In the genomic region with DNA sequence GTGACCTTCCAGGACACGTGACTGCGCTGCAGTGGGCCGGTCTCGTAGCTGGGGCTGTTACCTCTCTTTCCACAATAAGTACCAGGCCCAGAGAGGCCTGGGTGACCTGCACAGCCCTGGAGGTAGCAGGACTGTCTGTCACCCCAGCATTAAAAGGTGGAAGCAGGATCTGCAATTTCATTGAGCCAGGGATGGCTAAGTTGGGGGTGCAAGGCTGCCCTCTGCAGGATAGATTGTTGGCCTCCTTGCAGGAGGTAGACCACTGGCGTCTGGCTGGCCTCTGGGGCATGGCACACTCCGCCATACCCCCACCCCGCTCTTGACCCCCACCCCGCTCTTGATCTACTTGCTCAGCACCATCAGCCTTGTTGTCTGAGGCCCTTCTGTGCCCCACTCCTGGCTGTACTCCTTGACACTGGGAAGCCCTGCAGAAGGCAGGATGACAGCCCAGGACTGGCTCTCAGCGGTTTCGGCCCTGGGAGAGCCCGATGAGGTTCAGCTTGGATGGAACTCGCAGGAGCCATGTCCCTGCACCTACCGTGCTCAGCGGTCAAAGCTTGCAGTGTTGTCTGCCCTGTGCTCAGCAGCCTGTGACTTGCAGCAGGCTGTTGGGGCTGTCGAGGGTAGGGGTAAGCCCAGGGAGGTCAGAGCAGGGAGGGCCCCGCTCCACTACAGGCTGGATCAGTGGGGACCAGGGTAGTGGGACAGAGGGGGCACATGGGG, we compare ENCODE assay signal across 1 mouse cellular context.
TF ChIP-seq lines count a peak whose summit lies in the region.

No protein-coding gene starts in this region.

TF ChIP-seq in ES-E14, 5 proteins besides CTCF, POLR2A, EP300 and RAD21:
- TF ChIP-seq MAFK (IDR thresholded peaks at IDR 0.05; ENCODE audit: insufficient read depth, low read depth, low read length) (no peak), CHD2 (IDR thresholded peaks at IDR 0.05; ENCODE audit: low read depth, low read length) (no peak), ZC3H11A (IDR thresholded peaks at IDR 0.05; ENCODE audit: borderline replicate concordance, low read depth, low read length) (no peak), HCFC1 (IDR thresholded peaks at IDR 0.05; ENCODE audit: borderline replicate concordance, insufficient read depth, low read length) (no peak), ZNF384 (IDR thresholded peaks at IDR 0.05; ENCODE audit: low read depth, low read length) (no peak)
